Mouse (Mus musculus) ES-Bruce4 (cell line): ENCODE results near the gene Myo18b.

Experiments used
- CTCF ChIP-seq: IDR thresholded peaks from one replicate; pipeline ENCODE4 v1.8.1; 2011; ENCODE audit warnings: low read depth, low read length
- POLR2A ChIP-seq: IDR thresholded peaks from one replicate; pipeline ENCODE4 v1.8.1; 2011; ENCODE audit warnings: low read length; ENCODE audit not compliant: insufficient read depth

- TF ChIP-seq CTCF (no peak), POLR2A (no peak)
Observed at GRCm38 (mm10) chr5:112728432-112728831, 167.7 kb downstream of the Myo18b start.
